Mouse (Mus musculus) thymus, postnatal 36 days (tissue): ENCODE results near the gene Cox6b1.

Source experiments
- DNase-seq, 2 experiments: peaks; one replicate each; pipeline ENCODE4 v3.0.0; 2022; ENCODE audit warnings: mixed read lengths in 2 of 2

Gene Cox6b1

DNA sequence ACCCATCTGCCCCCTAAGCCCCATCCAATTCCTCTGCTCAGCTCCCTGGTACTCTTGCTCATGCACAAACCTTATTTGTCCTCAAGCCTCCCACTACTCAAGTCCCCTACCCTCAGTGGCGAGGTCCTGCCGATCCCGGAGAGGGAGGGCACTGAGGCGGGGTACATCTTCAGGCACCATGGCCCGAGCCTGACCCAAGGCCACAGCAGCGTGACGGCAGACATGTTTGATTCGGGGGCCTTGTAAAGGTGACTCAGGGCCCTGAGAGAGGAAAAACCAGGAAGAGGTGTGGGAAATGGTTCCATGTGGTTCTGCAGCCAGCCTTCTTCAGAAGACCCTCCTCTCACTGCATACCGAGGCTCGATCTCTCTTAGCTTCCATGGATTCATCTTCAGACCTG is 41.6 kb downstream of the Cox6b1 start:
- no peak for DNase-seq

DNA sequence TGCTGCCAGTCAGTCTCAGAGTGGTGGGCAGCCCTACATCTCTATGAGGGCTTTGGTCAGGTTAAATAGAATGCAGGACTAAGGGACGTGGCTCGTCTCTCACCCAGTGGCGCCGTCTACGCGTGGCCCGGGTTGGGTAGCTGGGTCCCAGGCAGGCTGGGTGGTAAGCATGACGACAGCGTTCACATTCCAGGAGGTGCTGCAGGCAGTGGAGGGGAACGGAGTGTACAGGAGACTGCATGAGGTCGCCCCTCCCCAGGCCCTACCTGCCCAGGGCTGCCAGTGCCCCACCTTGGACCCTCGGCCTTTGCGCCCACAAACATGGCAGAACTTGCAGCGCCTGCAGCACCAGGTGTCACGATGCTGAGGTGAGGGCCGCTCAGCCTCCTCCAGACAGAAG is 44.4 kb downstream of the Cox6b1 start:
- DNase-seq: no peak

DNA sequence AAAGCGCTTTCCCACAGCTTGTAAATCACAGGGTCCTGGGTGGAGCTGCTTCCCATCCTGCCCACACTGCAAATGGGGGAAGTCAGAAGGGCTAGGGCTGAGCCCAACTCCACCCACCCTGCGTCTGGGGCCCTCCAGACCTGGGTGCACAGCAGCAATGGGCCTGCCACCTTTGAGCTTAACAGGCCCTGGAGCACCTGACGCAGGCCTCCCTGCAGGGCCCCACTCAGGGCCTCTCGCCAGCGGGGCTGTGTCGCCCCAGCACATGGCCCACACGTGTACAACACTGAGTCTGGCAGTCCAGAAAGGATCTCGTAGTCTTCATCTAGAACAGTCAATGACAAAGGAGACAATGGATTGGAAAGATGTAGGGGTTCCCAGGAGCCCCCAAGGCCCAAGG is 46.0 kb downstream of the Cox6b1 start:
- no peak for DNase-seq

DNA sequence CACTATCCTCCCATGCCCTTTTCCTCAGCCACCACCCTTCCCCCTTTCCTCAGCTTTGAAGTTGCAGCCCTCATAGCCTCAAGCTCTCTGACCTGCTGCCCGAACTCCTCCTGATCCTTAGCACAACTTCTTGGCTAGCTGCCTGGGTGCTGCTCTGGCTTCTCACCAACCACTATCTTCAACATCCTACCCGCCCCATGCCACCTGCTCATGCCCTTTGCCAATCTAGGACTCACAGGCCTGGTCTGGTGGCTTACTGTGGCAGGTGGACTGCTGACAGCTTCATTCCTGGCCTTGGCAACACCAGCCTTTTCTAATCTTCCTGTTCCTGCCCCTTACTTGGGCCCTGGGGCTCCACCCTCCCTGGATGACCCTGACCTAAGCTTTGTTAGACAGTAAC is 53.0 kb downstream of the Cox6b1 start:
- DNase-seq: no peak

GRCm38 (mm10) chr7:30572389-30572788 is 53.6 kb downstream of the Cox6b1 start:
- DNase-seq: no peak

GRCm38 (mm10) chr7:30567555-30567954 is 58.4 kb downstream of the Cox6b1 start:
- no peak for DNase-seq
